25 mouse cellular contexts compared by ENCODE assay signal in genomic region chr8:10640859-10641258, GRCm38 (mm10).
DNase-seq lines count a peak whose midpoint lies in the region; ATAC-seq and TF ChIP-seq lines count a peak whose summit lies in the region.
"Had no signal": no experiment of that assay in that cellular context is flagged by ENCODE, and none has a peak within 500 bp of the region (broad histone marks: within the 10 kb centered on the region; RNA-seq: fewer than 3 reads in every experiment).

No protein-coding gene starts in this region.

- WGBS in heart, embryonic 11.5 days (ENCODE audit: insufficient replicate concordance) = 46% methylated on average over 7 of the region's 7 CpGs
- 60% methylated on average over 7 of the region's 7 CpGs for WGBS in stomach, embryonic 15.5 days
- WGBS in stomach, postnatal 0 days = 64% methylated on average over 7 of the region's 7 CpGs
- 30% methylated on average over 7 of the region's 7 CpGs for WGBS in liver, embryonic 13.5 days (ENCODE audit: insufficient replicate concordance)

- H3K27me3 ChIP-seq in heart, embryonic 11.5 days (ENCODE audit: control insufficient read depth, insufficient read depth, low read length) = no peaks in the 10 kb centered on the region
- H3K27me3 ChIP-seq in stomach, embryonic 15.5 days (replicated peaks) = no peaks in the 10 kb centered on the region
- no peaks in the 10 kb centered on the region for H3K27me3 ChIP-seq in stomach, postnatal 0 days (ENCODE audit: control insufficient read depth, insufficient read depth, low read length)
- H3K27me3 ChIP-seq in liver, embryonic 13.5 days = no peaks in the 10 kb centered on the region
- H3K27me3 ChIP-seq: embryonic facial prominence, embryonic 13.5 days; forebrain, embryonic 15.5 days; hindbrain, embryonic 13.5 days; limb, embryonic 13.5 days; lung, embryonic 15.5 days; Patski had no signal

- no peak overlapping the region for H3K4me2 ChIP-seq in heart, embryonic 11.5 days
- H3K4me2 ChIP-seq in stomach, embryonic 15.5 days = no peak overlapping the region
- no peak overlapping the region for H3K4me2 ChIP-seq in stomach, postnatal 0 days (replicated peaks; ENCODE audit: low read depth)
- peak overlapping the region; percentile 31 for H3K4me2 ChIP-seq in liver, embryonic 13.5 days
- H3K4me2 ChIP-seq: embryonic facial prominence, embryonic 13.5 days; forebrain, embryonic 15.5 days; hindbrain, embryonic 13.5 days; limb, embryonic 13.5 days; lung, embryonic 15.5 days had no signal

- no peak for DNase-seq in heart, postnatal 36 days
- DNase-seq in stomach, postnatal 0 days (ENCODE audit: low spot score) = no peak
- DNase-seq in liver, embryonic 13.5 days = peak; percentile 39
- DNase-seq in natural killer cell, adult 2 months (ENCODE audit: low spot score in 2 of 2) = no peak
- DNase-seq in layer of hippocampus, adult 9-10 months (ENCODE audit: low spot score) = no peak
- DNase-seq: cerebellum, adult 11-12 months; heart, postnatal 14 days; kidney, adult 18-20 months; kidney, postnatal 4 days; layer of hippocampus, adult 9-11 months; lung, postnatal 36 days; right cerebral cortex, postnatal 25 days; spleen, adult 18-20 months; thymus, postnatal 4 days had no signal

- peak overlapping the region; percentile 7; the same call in 1 of the 2 replicates for H3K27ac ChIP-seq in heart, embryonic 11.5 days (ENCODE audit: low read depth, low read length)
- H3K27ac ChIP-seq in stomach, embryonic 15.5 days = no peak overlapping the region
- no peak overlapping the region for H3K27ac ChIP-seq in stomach, postnatal 0 days (replicated peaks)
- H3K27ac ChIP-seq in liver, embryonic 13.5 days = peak overlapping the region; percentile 60
- H3K27ac ChIP-seq: embryonic facial prominence, embryonic 13.5 days; forebrain, embryonic 15.5 days; hindbrain, embryonic 13.5 days; limb, embryonic 13.5 days; lung, embryonic 15.5 days had no signal

- no peaks in the 10 kb centered on the region for H3K9me3 ChIP-seq in heart, embryonic 11.5 days (replicated peaks; ENCODE audit: control insufficient read depth, low read length)
- H3K9me3 ChIP-seq in stomach, embryonic 15.5 days = no peaks in the 10 kb centered on the region
- H3K9me3 ChIP-seq in stomach, postnatal 0 days (ENCODE audit: control insufficient read depth, low read length) = no peaks in the 10 kb centered on the region
- no peaks in the 10 kb centered on the region for H3K9me3 ChIP-seq in liver, embryonic 13.5 days (replicated peaks)
- H3K9me3 ChIP-seq: embryonic facial prominence, embryonic 13.5 days; forebrain, embryonic 15.5 days; hindbrain, embryonic 13.5 days; limb, embryonic 13.5 days; lung, embryonic 15.5 days had no signal

- intact Hi-C loops in heart, postnatal 36 days (cut with DNase I) = loop anchor here (5.0 kb wide), 1 partner anchor 531 kb away; no protein-coding TSS in a partner anchor

- ATAC-seq in heart, embryonic 11.5 days (replicated peaks; ENCODE audit: insufficient number of reproducible peaks, low FRiP score, low TSS enrichment) = no peak
- ATAC-seq in stomach, embryonic 15.5 days (ENCODE audit: insufficient read depth, low FRiP score, low read depth) = peak; percentile 68; the same call in 1 of the 2 replicates
- ATAC-seq in stomach, postnatal 0 days (ENCODE audit: low FRiP score, low TSS enrichment) = no peak
- ATAC-seq in liver, embryonic 13.5 days (ENCODE audit: low read depth) = peak; percentile 92
- peak; percentile 79 for ATAC-seq in megakaryocyte-erythroid progenitor cell, adult 5-6 weeks (replicated peaks; ENCODE audit: low FRiP score, low TSS enrichment, poor library complexity, severe bottlenecking)
- ATAC-seq: CD4-positive, CD25-positive, alpha-beta regulatory T cell, adult 4 months; forebrain, embryonic 15.5 days; inflammation-experienced regulatory T-cells, adult 6 months; Patski had no signal

- no peak for TF ChIP-seq CTCF in stomach, postnatal 0 days (IDR thresholded peaks at IDR 0.05; ENCODE audit: low read depth)

- TF ChIP-seq EP300 in stomach, postnatal 0 days (optimal IDR thresholded peaks at IDR 0.05) = no peak

- H3K4me1 ChIP-seq in heart, embryonic 11.5 days (ENCODE audit: control insufficient read depth, insufficient read depth, low read length) = peaks cover 50% of the 10 kb centered on the region
- H3K4me1 ChIP-seq in stomach, embryonic 15.5 days = no peaks in the 10 kb centered on the region
- no peaks in the 10 kb centered on the region for H3K4me1 ChIP-seq in stomach, postnatal 0 days (replicated peaks; ENCODE audit: control insufficient read depth, insufficient read depth)
- peaks cover 31% of the 10 kb centered on the region for H3K4me1 ChIP-seq in liver, embryonic 13.5 days (replicated peaks)
- H3K4me1 ChIP-seq: lung, embryonic 15.5 days had no signal

- no peak overlapping the region for H3K9ac ChIP-seq in heart, embryonic 11.5 days (ENCODE audit: low read depth, low read length)
- no peak overlapping the region for H3K9ac ChIP-seq in stomach, embryonic 15.5 days
- H3K9ac ChIP-seq in stomach, postnatal 0 days (ENCODE audit: low read length) = no peak overlapping the region
- H3K9ac ChIP-seq in liver, embryonic 13.5 days = no peak overlapping the region
- H3K9ac ChIP-seq: embryonic facial prominence, embryonic 13.5 days; forebrain, embryonic 15.5 days; hindbrain, embryonic 13.5 days; limb, embryonic 13.5 days; lung, embryonic 15.5 days had no signal

- no peaks in the 10 kb centered on the region for H3K36me3 ChIP-seq in heart, embryonic 11.5 days (ENCODE audit: control insufficient read depth, insufficient read depth, low read length)
- no peaks in the 10 kb centered on the region for H3K36me3 ChIP-seq in stomach, embryonic 15.5 days
- H3K36me3 ChIP-seq in stomach, postnatal 0 days (ENCODE audit: control insufficient read depth, insufficient read depth, low read length) = no peaks in the 10 kb centered on the region
- H3K36me3 ChIP-seq in liver, embryonic 13.5 days = no peaks in the 10 kb centered on the region
- H3K36me3 ChIP-seq: embryonic facial prominence, embryonic 13.5 days; forebrain, embryonic 15.5 days; hindbrain, embryonic 13.5 days; limb, embryonic 13.5 days; lung, embryonic 15.5 days had no signal

- no peak overlapping the region for H3K4me3 ChIP-seq in heart, embryonic 11.5 days (ENCODE audit: low read depth, low read length)
- no peak overlapping the region for H3K4me3 ChIP-seq in stomach, embryonic 15.5 days (replicated peaks)
- no peak overlapping the region for H3K4me3 ChIP-seq in stomach, postnatal 0 days (ENCODE audit: low read depth, low read length)
- H3K4me3 ChIP-seq in liver, embryonic 13.5 days (replicated peaks) = no peak overlapping the region
- H3K4me3 ChIP-seq: embryonic facial prominence, embryonic 13.5 days; forebrain, embryonic 15.5 days; hindbrain, embryonic 13.5 days; limb, embryonic 13.5 days; lung, embryonic 15.5 days had no signal

Comparison
In these comparisons a context has a peak if more than half of its experiments do, and no peak if none do; other contexts are left out.
1. ATAC-seq: peak in stomach, embryonic 15.5 days (single experiment), liver, embryonic 13.5 days (single experiment) and megakaryocyte-erythroid progenitor cell, adult 5-6 weeks (single experiment); none in heart, embryonic 11.5 days (single experiment) and stomach, postnatal 0 days (single experiment).
2. H3K27ac ChIP-seq: peak in heart, embryonic 11.5 days (single experiment) and liver, embryonic 13.5 days (single experiment); none in stomach, embryonic 15.5 days (single experiment) and stomach, postnatal 0 days (single experiment).